Mouse (Mus musculus) left cerebral cortex, postnatal 14 days (tissue): ENCODE measurements around the gene Rpl23. TPM values are rescaled to one million over a fixed set of nuclear protein-coding genes. Genes with fewer than 3 reads are reported as not detected.
"Not testable (repeated sequence)": the region's sequence is repeated elsewhere in the genome, so short reads cannot be mapped to it uniquely, and the experiment has no call there.

Experiments used
- DNase-seq, 2 experiments: peaks; one replicate each; pipeline ENCODE4 v3.0.0; 2021 to 2022; ENCODE audit warnings: low spot score in 2 of 2, mixed read lengths in 1 of 2
- intact Hi-C: fragments of 180-260 bp; cut with DNase I; formaldehyde crosslinking; loops from one replicate; pipeline ENCODE4 v1.15.1; 2025
- total RNA-seq, 2 experiments: library from RNA; stranded (reverse); gene quantifications; 2 replicates each; pipeline ENCODE4 v1.2.3; 2021

The Rpl23 gene
- total RNA-seq, 2 experiments from 2014 or later: 342 to 343 TPM

GRCm38 (mm10) chr11:97802194-97802470 lies 19.9 kb upstream of the Rpl23 start:
- intact Hi-C loops: no loop called here
- no peak for DNase-seq

GRCm38 (mm10) chr11:97801409-97802193 lies 19.4 kb upstream of the Rpl23 start:
- peak; percentile 54 to 62 for DNase-seq

GRCm38 (mm10) chr11:97800691-97801408 lies 18.6 kb upstream of the Rpl23 start:
- intact Hi-C loops: no loop called here
- no peak for DNase-seq

More at GRCm38 (mm10) chr11:97801409-97802193, 19.4 kb upstream of the Rpl23 start:
- intact Hi-C loops: no loop called here

GRCm38 (mm10) chr11:97799994-97800690 lies 17.9 kb upstream of the Rpl23 start:
- no peak for DNase-seq
- intact Hi-C loops: loop anchor here (1.0 to 5.0 kb wide), 3 partner anchors 41 to 187 kb away; partner anchors contain the start of genes Fbxo47 and Plxdc1

- intact Hi-C loops: loop anchor here (1.0 to 5.0 kb wide), 3 partner anchors 42 to 188 kb away; partner anchors contain the start of genes Fbxo47 and Plxdc1
These were observed 17.1 kb upstream of the Rpl23 start for GRCm38 (mm10) chr11:97799146-97799993.

GRCm38 (mm10) chr11:97798782-97799145 lies 16.5 kb upstream of the Rpl23 start, which contains the start of gene Lasp1:
Lasp1 (plus strand) TSS chr11:97799000.
- intact Hi-C loops: loop anchor here (1.0 to 5.0 kb wide), 3 partner anchors 43 to 189 kb away; partner anchors contain the start of genes Fbxo47 and Plxdc1
- peak; percentile 89 to 93 for DNase-seq

More at GRCm38 (mm10) chr11:97799146-97799993, 17.1 kb upstream of the Rpl23 start:
- DNase-seq: peak; percentile 85

- intact Hi-C loops: loop anchor here (5.0 kb wide), 2 partner anchors 84 to 189 kb away; partner anchors contain the start of genes Fbxo47 and Plxdc1
- DNase-seq: no peak
These were observed 15.8 kb upstream of the Rpl23 start for GRCm38 (mm10) chr11:97798083-97798435.

GRCm38 (mm10) chr11:97797369-97798082 lies 15.3 kb upstream of the Rpl23 start:
- no peak for DNase-seq
- intact Hi-C loops: loop anchor here (5.0 kb wide), 2 partner anchors 85 to 190 kb away; partner anchors contain the start of genes Fbxo47 and Plxdc1

GRCm38 (mm10) chr11:97796910-97797309 lies 14.7 kb upstream of the Rpl23 start:
- intact Hi-C loops: loop anchor here (5.0 kb wide), 2 partner anchors 85 to 190 kb away; partner anchors contain the start of genes Fbxo47 and Plxdc1
- peak; percentile 81 to 89 for DNase-seq

GRCm38 (mm10) chr11:97793165-97793564 lies 10.9 kb upstream of the Rpl23 start:
- intact Hi-C loops: no loop called here
- DNase-seq: peak in 1 of 2 experiments; percentile 67

- intact Hi-C loops, DNase-seq: not testable (repeated sequence)
These were observed 8.7 kb upstream of the Rpl23 start for GRCm38 (mm10) chr11:97790778-97791438.

- intact Hi-C loops: no loop called here
These were observed 7.5 kb upstream of the Rpl23 start for GRCm38 (mm10) chr11:97789727-97790126.

GRCm38 (mm10) chr11:97787961-97788360 lies 5.7 kb upstream of the Rpl23 start:
- intact Hi-C loops: no loop called here

More at GRCm38 (mm10) chr11:97789727-97790126, 7.5 kb upstream of the Rpl23 start:
- DNase-seq: no peak

GRCm38 (mm10) chr11:97782564-97782895 lies 293 bp upstream of the Rpl23 start:
- DNase-seq: no peak
- intact Hi-C loops: no loop called here

More at GRCm38 (mm10) chr11:97787961-97788360, 5.7 kb upstream of the Rpl23 start:
- no peak for DNase-seq

GRCm38 (mm10) chr11:97781478-97781831 lies 782 bp downstream of the Rpl23 start:
- no peak for DNase-seq
- intact Hi-C loops: no loop called here

- no peak for DNase-seq
- intact Hi-C loops: no loop called here
These were observed 2.1 kb downstream of the Rpl23 start for GRCm38 (mm10) chr11:97779968-97780701.

- intact Hi-C loops: no loop called here
- DNase-seq: no peak
These were observed 3.3 kb downstream of the Rpl23 start for GRCm38 (mm10) chr11:97778918-97779317.
